Mouse (Mus musculus): ENCODE data around the gene Il9.

DNA sequence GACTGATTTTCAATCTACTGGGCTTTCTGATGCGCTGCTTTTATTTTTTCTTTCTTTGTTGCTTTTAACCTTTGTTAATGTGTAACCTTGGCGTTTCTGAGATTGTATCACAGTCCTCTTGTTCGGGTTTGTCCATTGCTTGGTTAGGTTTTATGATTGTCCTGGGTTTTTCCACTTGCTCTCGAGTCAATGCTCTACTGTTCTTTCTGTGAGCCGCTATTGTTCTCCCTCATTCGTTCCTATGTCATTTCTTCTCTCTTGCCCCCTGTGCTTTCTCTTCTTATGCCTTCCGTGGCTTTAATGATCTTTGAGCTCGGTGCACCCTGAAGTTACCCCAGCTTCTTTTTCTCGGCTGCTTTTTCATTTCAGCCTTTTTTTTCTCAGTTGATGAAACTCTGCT lies 24.0 kb downstream of the Il9 start:
- no peak for TF ChIP-seq CTCF (IDR thresholded peaks at IDR 0.05; ENCODE audit: low read depth, low read length)
- TF ChIP-seq POLR2A (IDR thresholded peaks at IDR 0.05; ENCODE audit: extremely low read depth, insufficient read depth, low read length): no peak

Measured in liver, adult 2 months (tissue).